ENCODE assay signal across 11 mouse cellular contexts in the genomic region with DNA sequence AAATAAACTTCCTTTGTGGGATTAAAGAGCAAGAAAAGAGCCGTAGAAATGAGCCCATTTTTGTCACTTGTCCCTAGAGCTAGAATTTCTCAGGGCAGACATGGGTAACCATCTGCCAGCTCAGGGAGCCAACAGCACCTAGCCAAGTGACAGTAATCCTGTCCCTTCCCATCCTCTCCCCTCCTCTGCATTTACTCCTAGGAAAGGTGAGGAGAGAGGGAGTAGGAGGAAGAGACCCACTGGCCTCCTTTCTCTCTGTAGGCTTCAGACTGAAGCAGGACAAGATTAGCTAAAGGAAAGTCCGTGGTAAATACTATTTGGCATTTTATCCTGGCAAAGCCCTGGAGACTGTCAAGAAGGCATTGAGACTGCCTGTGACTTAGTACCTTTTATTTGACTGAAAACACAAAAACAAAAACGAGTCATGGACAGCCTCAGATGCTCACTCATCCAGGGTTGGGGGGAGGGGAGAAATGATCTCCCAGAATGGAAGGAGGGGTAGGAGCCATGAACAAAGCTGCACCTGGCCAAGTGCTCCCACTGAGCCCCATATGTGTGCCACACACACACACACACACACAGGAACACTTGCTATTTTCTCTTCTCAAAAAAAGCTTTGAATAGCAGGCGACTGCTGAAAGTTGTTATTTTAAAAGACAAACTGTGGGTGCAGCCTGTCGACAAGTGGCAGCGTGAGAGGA.
DNase-seq lines count a peak whose midpoint lies in the region; ATAC-seq lines count a peak whose summit lies in the region.
"Had no signal": no experiment of that assay in that cellular context is flagged by ENCODE, and none has a peak within 500 bp of the region (broad histone marks: within the 10 kb centered on the region; RNA-seq: fewer than 3 reads in every experiment).

No protein-coding gene starts in this region.

- DNase-seq in frontal cortex, postnatal 25 days (ENCODE audit: low spot score in 2 of 2), result no peak
- peak; percentile 36 for DNase-seq in forebrain, embryonic 14.5 days (ENCODE audit: low spot score)
- peak; percentile 32 to 75 for DNase-seq in left cerebral cortex, postnatal 14 days (ENCODE audit: low spot score in 2 of 2)
- peak; percentile 48 to 58 for DNase-seq in right cerebral cortex, postnatal 10 days (ENCODE audit: low spot score in 2 of 2)
- no peak for DNase-seq in heart, postnatal 36 days
- no peak for DNase-seq in gastrocnemius, postnatal 36 days
- DNase-seq: B cell, adult 2 months; heart, adult 18-20 months; lung, embryonic 14.5 days had no signal

- H3K4me1 ChIP-seq in forebrain, embryonic 14.5 days (ENCODE audit: control insufficient read depth, insufficient read depth, low read length), result peaks cover 5% of the 10 kb centered on the region; the same call in 1 of the 2 replicates
- no peaks in the 10 kb centered on the region for H3K4me1 ChIP-seq in kidney, embryonic 15.5 days

- no peaks in the 10 kb centered on the region for H3K36me3 ChIP-seq in forebrain, embryonic 14.5 days (ENCODE audit: control insufficient read depth, insufficient read depth, low read length)
- H3K36me3 ChIP-seq in kidney, embryonic 15.5 days, result no peaks in the 10 kb centered on the region

- H3K9ac ChIP-seq in forebrain, embryonic 14.5 days (ENCODE audit: low read length), result no peak overlapping the region
- H3K9ac ChIP-seq in kidney, embryonic 15.5 days, result no peak overlapping the region
- H3K9ac ChIP-seq: lung, embryonic 14.5 days had no signal

- ATAC-seq in frontal cortex, adult (ENCODE audit: low TSS enrichment), result peak; percentile 84
- peak; percentile 77; the same call in 1 of the 2 replicates for ATAC-seq in forebrain, embryonic 14.5 days
- ATAC-seq in kidney, embryonic 15.5 days (replicated peaks; ENCODE audit: low FRiP score), result no peak

- H3K9me3 ChIP-seq in forebrain, embryonic 14.5 days (replicated peaks; ENCODE audit: control insufficient read depth, low read length), result no peaks in the 10 kb centered on the region
- no peaks in the 10 kb centered on the region for H3K9me3 ChIP-seq in kidney, embryonic 15.5 days (replicated peaks)

- H3K4me2 ChIP-seq in forebrain, embryonic 14.5 days (ENCODE audit: low read length), result no peak overlapping the region
- no peak overlapping the region for H3K4me2 ChIP-seq in kidney, embryonic 15.5 days
- H3K4me2 ChIP-seq: lung, embryonic 14.5 days had no signal

- WGBS in forebrain, embryonic 14.5 days, result 15% methylated on average over 6 of the region's 6 CpGs
- WGBS in kidney, embryonic 15.5 days, result 54% methylated on average over 6 of the region's 6 CpGs

- H3K27me3 ChIP-seq in forebrain, embryonic 14.5 days (replicated peaks; ENCODE audit: control insufficient read depth, insufficient read depth, low read length), result no peaks in the 10 kb centered on the region
- H3K27me3 ChIP-seq in kidney, embryonic 15.5 days, result no peaks in the 10 kb centered on the region

- H3K4me3 ChIP-seq in forebrain, embryonic 14.5 days (ENCODE audit: low read depth, low read length), result no peak overlapping the region
- no peak overlapping the region for H3K4me3 ChIP-seq in kidney, embryonic 15.5 days (replicated peaks)

- intact Hi-C loops in left cerebral cortex, postnatal 14 days (cut with DNase I), result loop anchor here (10.0 kb wide), 1 partner anchor 139 kb away; the partner anchor contains the start of gene Zfand5
- intact Hi-C loops in heart, postnatal 36 days (cut with DNase I), result no loop called here
- intact Hi-C loops in gastrocnemius, postnatal 36 days (cut with DNase I), result loop anchor here (5.0 kb wide), 1 partner anchor 98 kb away; no protein-coding TSS in a partner anchor

- H3K27ac ChIP-seq in forebrain, embryonic 14.5 days (ENCODE audit: low read depth, low read length), result no peak overlapping the region
- no peak overlapping the region for H3K27ac ChIP-seq in kidney, embryonic 15.5 days

Comparison
In these comparisons a context has a peak if more than half of its experiments do, and no peak if none do; other contexts are left out.
1. DNase-seq: peak in forebrain, embryonic 14.5 days (single experiment), left cerebral cortex, postnatal 14 days (2 of 2) and right cerebral cortex, postnatal 10 days (2 of 2); none in frontal cortex, postnatal 25 days (0 of 2), heart, postnatal 36 days (0 of 2) and gastrocnemius, postnatal 36 days (0 of 2).